Mouse (Mus musculus) hindbrain, postnatal 0 days (tissue): ENCODE data around the gene P4hb. TPM values are rescaled to one million over a fixed set of nuclear protein-coding genes. Genes with fewer than 3 reads are reported as not detected.

Source experiments
- ATAC-seq: fragments of 200-750 bp; cut with Nextera tagmentation; 2 replicates; pipeline ENCODE4 v1.8.0; 2017; ENCODE audit warnings: mild to moderate bottlenecking, moderate TSS enrichment, moderate library complexity
- DNase-seq: peaks from one replicate; pipeline ENCODE4 v3.0.0-alpha.2; 2015; ENCODE audit warnings: low spot score
- H3K27ac ChIP-seq: fragments of 300-500 bp; sonication (generic); 2 replicates; pipeline ENCODE4 v1.5.1; 2014; ENCODE audit warnings: mild to moderate bottlenecking
- H3K27me3 ChIP-seq: fragments of 300-500 bp; sonication (generic); 2 replicates; pipeline ENCODE4 v1.6.1; 2014; ENCODE audit warnings: low read length, mixed read lengths; ENCODE audit not compliant: insufficient read depth
- H3K36me3 ChIP-seq: fragments of 300-500 bp; sonication (generic); 2 replicates; pipeline ENCODE4 v1.6.1; 2014; ENCODE audit warnings: low read length, mixed read lengths; ENCODE audit not compliant: insufficient read depth
- H3K4me1 ChIP-seq: fragments of 300-500 bp; sonication (generic); 2 replicates; pipeline ENCODE4 v1.6.1; 2014; ENCODE audit warnings: antibody characterized with exemption, low read length, mixed read lengths; ENCODE audit not compliant: insufficient read depth
- H3K4me2 ChIP-seq: fragments of 300-500 bp; sonication (generic); 2 replicates; pipeline ENCODE4 v1.6.1; 2014; ENCODE audit warnings: low read depth, mild to moderate bottlenecking, low read length, moderate library complexity, mixed read lengths
- H3K4me3 ChIP-seq: fragments of 300-500 bp; sonication (generic); 2 replicates; pipeline ENCODE4 v1.5.1; 2014; ENCODE audit warnings: low read length
- H3K9ac ChIP-seq: fragments of 300-500 bp; sonication (generic); replicated peaks from 2 replicates; pipeline ENCODE4 v1.6.1; 2014; ENCODE audit warnings: mild to moderate bottlenecking, low read length, moderate library complexity, mixed read lengths
- H3K9me3 ChIP-seq: fragments of 300-500 bp; sonication (generic); 2 replicates; pipeline ENCODE4 v1.6.1; 2016; ENCODE audit warnings: low read length, mixed read lengths
- CTCF ChIP-seq: IDR thresholded peaks from 2 replicates; pipeline ENCODE4 v1.5.1; 2016; ENCODE audit warnings: antibody characterized with exemption, control low read depth, low read depth
- WGBS: fragments of 180-500 bp; shearing (Covaris S2); extraction: QIAGEN DNeasy Blood & Tissue Kit; methylation state at CpG from one replicate; pipeline ENCODE4 v1.1.7; 2014; 5-methylcytosine and 5-hydroxymethylcytosine counted together
- polyA plus RNA-seq: library from polyadenylated mRNA; unstranded; fragments of >200 nt; fragmentation: Nextera tagmentation; extraction: Ambion mirVana; gene quantifications from 2 replicates; pipeline ENCODE4 v1.2.1, GENCODE M21; 2015
- total RNA-seq: library from RNA; depleted of rRNA; stranded (reverse); fragments of >200 nt; gene quantifications from 2 replicates; pipeline ENCODE4 v1.2.3, GENCODE M21; 2014

P4hb gene
- total and polyA plus RNA-seq, 2 experiments from 2014 or later: 147 to 222 TPM

DNA sequence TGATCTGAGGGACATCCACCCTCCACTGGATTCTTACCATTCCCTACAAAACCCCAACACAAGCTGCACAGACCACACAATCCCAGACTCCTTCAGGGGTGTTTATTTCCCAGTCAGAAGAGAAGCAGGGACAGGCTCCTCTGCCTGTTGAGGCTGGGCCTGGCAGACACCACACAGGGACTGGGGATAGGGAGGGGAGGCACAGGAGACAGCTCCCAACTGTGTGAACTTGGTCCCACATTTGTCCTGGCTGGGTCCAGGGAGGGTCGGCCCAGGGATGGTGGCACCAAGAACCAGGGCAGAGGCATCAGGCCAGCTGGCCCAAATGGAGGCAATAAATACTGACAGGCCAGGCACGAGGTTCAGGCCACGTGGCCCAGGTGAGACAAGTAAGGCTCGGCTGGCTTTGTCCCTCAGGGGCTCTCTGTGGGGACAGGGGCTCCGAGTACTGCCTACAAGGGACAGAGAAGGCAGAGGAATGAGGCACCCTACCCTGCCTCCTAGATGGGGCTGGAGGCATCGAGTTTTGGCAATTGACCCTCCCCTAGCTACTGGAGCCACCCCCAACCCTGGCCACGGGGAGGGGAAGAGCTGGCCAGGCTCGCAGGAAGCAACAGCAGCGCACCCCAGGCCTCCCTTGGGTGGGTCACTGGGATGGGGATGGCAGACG, 5.1 kb upstream of the P4hb start:
- no peak overlapping the region for H3K27ac ChIP-seq
- H3K4me3 ChIP-seq: no peak overlapping the region
- DNase-seq (no peak), ATAC-seq (no peak)
- no peak overlapping the region for H3K9ac ChIP-seq
- no peak for TF ChIP-seq CTCF
- WGBS: 86% methylated on average over 10 of the region's 10 CpGs
- H3K27me3 ChIP-seq: no peaks in the 10 kb centered on the region
- peaks cover 24% of the 10 kb centered on the region for H3K36me3 ChIP-seq
- H3K9me3 ChIP-seq: no peaks in the 10 kb centered on the region
- H3K4me2 ChIP-seq: no peak overlapping the region
- peaks cover 18% of the 10 kb centered on the region for H3K4me1 ChIP-seq

DNA sequence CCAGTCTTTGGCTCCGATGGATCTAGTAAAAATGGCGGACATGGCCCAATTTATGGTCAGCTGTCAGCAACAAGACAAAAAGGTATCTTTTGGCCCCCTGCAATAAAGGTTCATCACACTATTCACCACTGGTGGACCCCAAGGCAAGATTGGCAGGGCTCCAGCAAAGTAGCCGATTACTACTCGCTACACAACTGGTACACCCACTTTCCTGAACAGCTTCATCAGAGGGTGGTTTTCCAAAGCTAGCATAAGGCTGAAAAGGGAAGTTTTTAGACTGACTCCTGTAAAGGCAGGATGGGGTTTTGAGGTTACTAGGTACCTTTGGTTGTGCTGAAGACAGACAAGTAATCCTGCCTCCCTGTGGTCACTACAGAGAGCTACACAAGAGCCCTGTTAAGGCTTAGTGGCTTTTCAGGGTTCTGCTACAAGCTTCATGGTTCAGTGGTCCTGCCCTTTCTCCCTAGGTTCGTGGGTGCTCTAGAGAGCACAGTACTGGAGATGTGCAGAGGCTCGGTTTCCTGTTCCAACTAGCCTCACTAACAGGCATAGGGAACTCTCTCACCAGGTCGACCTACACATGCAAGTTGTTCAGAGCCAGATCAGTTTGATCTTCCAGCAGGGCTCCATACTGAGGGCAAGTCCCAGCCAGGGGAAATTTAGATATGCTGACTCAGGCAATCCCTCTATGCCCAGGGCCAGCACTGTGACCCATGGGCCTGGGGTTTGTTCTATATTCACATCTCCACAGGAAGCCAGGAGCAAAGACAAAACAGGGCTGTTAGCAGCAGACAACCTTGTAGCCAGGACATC, 4.4 kb upstream of the P4hb start:
- Histone ChIP-seq H3K36me3 (peaks cover 24% of the 10 kb centered on the region), H3K4me1 (peaks cover 18% of the 10 kb centered on the region), H3K9me3 (no peaks in the 10 kb centered on the region), H3K4me3 (no peak overlapping the region), H3K4me2 (no peak overlapping the region), H3K9ac (no peak overlapping the region), H3K27ac (no peak overlapping the region), H3K27me3 (no peaks in the 10 kb centered on the region)
- 78% methylated on average over 7 of the region's 7 CpGs for WGBS
- peak; percentile 68 for TF ChIP-seq CTCF
- DNase-seq (peak; percentile 63), ATAC-seq (no peak)

DNA sequence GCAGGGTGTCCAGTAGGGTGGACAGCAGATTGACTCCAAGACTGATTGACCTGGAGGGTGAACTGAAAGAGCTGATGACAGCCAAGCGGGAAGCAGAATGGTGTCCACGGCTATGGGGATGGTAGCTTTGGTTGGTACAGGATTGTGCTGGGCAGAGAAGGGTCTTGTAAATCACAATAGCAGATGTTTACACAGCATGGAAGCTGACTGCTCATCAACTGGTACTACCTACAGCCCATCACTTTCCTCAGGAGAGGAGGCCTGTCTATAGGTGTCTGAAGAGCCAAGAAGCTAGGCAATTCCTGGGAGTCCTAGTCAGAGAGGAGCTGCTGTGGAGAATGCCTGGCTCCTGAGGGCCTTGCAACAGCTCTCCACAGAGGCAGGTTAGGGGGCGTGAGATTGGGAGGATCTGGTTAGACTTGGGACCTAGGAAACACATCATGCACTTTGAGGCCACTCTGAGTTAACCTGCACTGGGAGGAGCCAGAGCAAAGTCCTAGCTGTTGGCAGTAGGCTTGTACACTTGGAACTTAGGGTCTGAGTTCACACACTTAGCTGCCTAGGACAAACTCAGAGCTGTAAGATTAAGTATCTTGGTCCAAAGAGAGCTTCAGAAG, 3.4 kb upstream of the P4hb start:
- Histone ChIP-seq H3K27me3 (no peaks in the 10 kb centered on the region), H3K9ac (no peak overlapping the region), H3K9me3 (no peaks in the 10 kb centered on the region), H3K27ac (no peak overlapping the region), H3K4me3 (no peak overlapping the region), H3K36me3 (peaks cover 24% of the 10 kb centered on the region), H3K4me1 (peaks cover 16% of the 10 kb centered on the region), H3K4me2 (no peak overlapping the region)
- 93% methylated on average over 3 of the region's 3 CpGs for WGBS
- ATAC-seq (no peak), DNase-seq (no peak)
- TF ChIP-seq CTCF: no peak

DNA sequence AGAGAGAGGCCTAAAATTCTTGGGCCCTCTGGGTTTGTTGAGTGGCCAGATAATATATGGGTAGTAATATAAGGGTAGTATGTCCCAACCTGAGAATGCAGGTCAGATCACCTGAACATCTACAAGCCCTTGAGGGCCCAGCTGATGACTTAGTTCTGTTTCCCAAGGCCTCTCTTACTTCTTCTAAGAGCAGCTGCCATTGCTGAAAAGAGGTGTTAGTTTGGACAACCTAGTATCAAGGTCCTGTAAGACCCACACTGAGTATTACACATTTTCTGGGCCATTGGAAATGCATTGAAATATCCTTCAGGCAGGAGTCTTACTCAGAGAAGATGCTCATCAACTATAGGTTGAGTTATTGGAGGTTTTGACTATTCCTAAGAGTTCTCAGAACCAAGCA, 2.9 kb upstream of the P4hb start:
- Histone ChIP-seq H3K4me3 (no peak overlapping the region), H3K9me3 (no peaks in the 10 kb centered on the region), H3K4me1 (peaks cover 20% of the 10 kb centered on the region), H3K4me2 (no peak overlapping the region), H3K36me3 (peaks cover 27% of the 10 kb centered on the region), H3K27ac (no peak overlapping the region), H3K27me3 (no peaks in the 10 kb centered on the region), H3K9ac (no peak overlapping the region)
- ATAC-seq: no peak
- no peak for DNase-seq
- TF ChIP-seq CTCF: no peak

DNA sequence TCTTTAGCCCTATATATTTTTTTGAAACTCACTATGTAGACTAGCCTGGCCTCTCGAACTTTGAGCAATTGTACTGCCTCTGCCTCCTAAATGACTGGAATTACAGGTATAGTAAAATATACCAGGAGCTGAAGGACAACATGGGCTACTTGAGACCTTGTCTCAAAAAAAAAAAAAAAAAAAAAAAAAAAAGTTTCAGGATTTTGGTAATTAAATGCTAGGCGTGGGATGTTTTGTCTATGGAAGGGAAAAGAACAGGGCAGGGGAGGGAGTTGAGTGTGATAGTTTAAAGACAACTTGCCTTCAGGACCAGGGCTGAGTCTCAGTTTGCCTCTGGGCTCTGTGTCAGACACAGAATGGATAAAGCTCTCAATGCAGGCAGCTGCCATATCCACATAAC, 2.0 kb upstream of the P4hb start:
- no peak for TF ChIP-seq CTCF
- no peak overlapping the region for H3K4me3 ChIP-seq
- DNase-seq (no peak), ATAC-seq (no peak)
- H3K27ac ChIP-seq: no peak overlapping the region
- H3K36me3 ChIP-seq: peaks cover 35% of the 10 kb centered on the region
- no peak overlapping the region for H3K9ac ChIP-seq
- H3K4me2 ChIP-seq: no peak overlapping the region
- peaks cover 16% of the 10 kb centered on the region for H3K4me1 ChIP-seq
- no peaks in the 10 kb centered on the region for H3K27me3 ChIP-seq
- H3K9me3 ChIP-seq: no peaks in the 10 kb centered on the region
- WGBS: 88% methylated on average over 2 of the region's 2 CpGs

DNA sequence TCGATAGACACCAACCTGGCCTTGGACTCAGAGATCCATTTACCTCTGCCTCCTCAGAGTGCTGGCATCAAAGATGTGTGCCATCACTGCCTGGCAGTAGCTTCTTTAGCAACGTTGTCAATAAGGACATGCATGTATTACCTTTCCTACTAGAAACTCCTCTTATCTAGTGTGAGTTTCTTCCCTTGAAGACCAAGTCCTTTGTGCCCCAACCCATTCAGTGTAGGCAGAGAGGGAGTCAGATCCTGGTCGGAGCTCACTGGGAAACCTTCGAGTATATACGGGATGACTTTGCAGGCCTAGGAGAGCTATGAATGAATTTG, 1.2 kb upstream of the P4hb start:
- Histone ChIP-seq H3K36me3 (peaks cover 35% of the 10 kb centered on the region), H3K4me2 (peak overlapping the region; percentile 90), H3K9ac (peak overlapping the region; percentile 77; the same call in 1 of the 2 replicates), H3K27me3 (no peaks in the 10 kb centered on the region), H3K27ac (0 out of 2 replicates have a peak overlapping the region, but pooled peaks have one; percentile 90), H3K9me3 (no peaks in the 10 kb centered on the region), H3K4me1 (peaks cover 13% of the 10 kb centered on the region), H3K4me3 (0 out of 2 replicates have a peak overlapping the region, but pooled peaks have one; percentile 1)
- ATAC-seq (no peak), DNase-seq (no peak)
- WGBS: 49% methylated on average over 5 of the region's 5 CpGs
- TF ChIP-seq CTCF: no peak
